8 mouse cellular contexts compared by ENCODE assay signal in the genomic region with DNA sequence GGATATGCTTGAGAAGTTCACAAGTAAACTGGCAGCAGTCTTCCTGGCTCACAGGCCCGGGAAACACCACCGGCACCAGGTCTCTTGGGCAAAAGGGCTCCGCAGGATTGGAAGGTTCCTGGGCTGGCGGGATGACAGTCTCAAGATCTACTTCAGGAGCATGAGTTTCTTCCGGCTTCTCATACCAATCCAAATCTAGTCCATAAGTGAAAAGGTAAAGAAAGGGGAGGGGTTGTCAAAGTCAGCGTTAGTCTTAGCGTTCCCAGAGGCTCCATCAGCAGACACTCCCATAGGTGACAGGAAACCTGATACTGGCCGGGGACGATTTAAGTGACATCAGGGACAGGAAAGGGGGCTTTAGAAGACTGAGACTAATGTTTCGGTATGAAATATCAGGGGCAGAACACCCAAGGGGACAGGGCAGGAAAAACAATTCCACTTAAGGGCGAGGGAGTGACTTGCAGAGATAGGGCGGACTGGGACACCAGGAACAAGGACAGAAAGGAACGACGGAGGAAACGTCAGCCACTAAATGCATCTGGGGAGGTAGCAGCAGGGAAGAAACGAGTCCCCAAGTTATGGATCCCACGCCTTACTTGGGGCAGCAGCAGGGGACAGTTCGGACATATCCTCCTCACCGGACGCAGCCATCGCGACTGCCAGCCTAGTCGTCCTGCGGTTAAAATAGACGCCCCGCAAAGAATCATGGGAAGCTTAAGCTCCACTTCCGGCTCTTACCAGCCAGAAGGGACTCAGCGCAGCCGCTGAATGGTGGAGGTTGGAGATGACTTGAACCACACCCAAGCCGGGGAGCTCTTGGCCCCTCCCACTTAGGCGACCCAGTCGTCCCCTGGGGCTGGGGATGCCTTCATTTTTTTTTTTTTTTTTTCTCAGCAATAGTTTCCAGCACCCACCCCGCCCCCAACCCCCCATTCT. TPM values are rescaled to one million over a fixed set of nuclear protein-coding genes. Genes with fewer than 3 reads are reported as not detected.
DNase-seq lines count a peak whose midpoint lies in the region; ATAC-seq and TF ChIP-seq lines count a peak whose summit lies in the region.

A gene (minus strand): TSS at position 707 of the 936 bp plus-strand sequence.

- DNase-seq in ES-E14 (ENCODE audit: low read depth, low spot score) = peak; percentile 86
- peak; percentile 76 for DNase-seq in cerebellum, adult 11 months
- peak; percentile 97 for DNase-seq in forebrain, embryonic 14.5 days (ENCODE audit: low spot score)
- DNase-seq in heart, postnatal 14 days = peak; percentile 84 to 90
- DNase-seq in layer of hippocampus, adult 18-20 months (ENCODE audit: low spot score in 2 of 2) = peak; percentile 78 to 92
- DNase-seq in lung, adult 2 months = peak; percentile 80
- DNase-seq in thymus, postnatal 0 days (ENCODE audit: low spot score) = peak; percentile 95

- peak within 1 kb of the TSS; percentile 98 for H3K9ac ChIP-seq in ES-E14 (ENCODE audit: insufficient read depth, low read depth, low read length, poor library complexity, severe bottlenecking)
- H3K9ac ChIP-seq in forebrain, embryonic 14.5 days (ENCODE audit: low read length) = peak within 1 kb of the TSS; percentile 67

- peak within 1 kb of the TSS; percentile 86 to 96 for H3K4me3 ChIP-seq in ES-E14 (ENCODE audit: insufficient read depth in 1 of 2, low read depth in 1 of 2, low read length in 2 of 2, poor library complexity in 1 of 2, severe bottlenecking in 1 of 2)
- peak within 1 kb of the TSS; percentile 61 for H3K4me3 ChIP-seq in forebrain, embryonic 14.5 days (ENCODE audit: low read depth, low read length)
- H3K4me3 ChIP-seq in lung, adult 2 months (replicated peaks; ENCODE audit: extremely low read depth, low read depth, low read length) = peak within 1 kb of the TSS; percentile 77

- TF ChIP-seq POLR2A in lung, adult 2 months (IDR thresholded peaks at IDR 0.05; ENCODE audit: borderline replicate concordance, extremely low read depth, low read depth, low read length) = peak; percentile 99

- no peak within 1 kb of the TSS for H3K27ac ChIP-seq in ES-E14 (ENCODE audit: insufficient read depth, low read depth, low read length, poor library complexity, severe bottlenecking)
- no peak within 1 kb of the TSS for H3K27ac ChIP-seq in forebrain, embryonic 14.5 days (ENCODE audit: low read depth, low read length)

- H3K4me1 ChIP-seq in ES-E14 (ENCODE audit: control insufficient read depth in 2 of 2, insufficient read depth in 2 of 2, low read length in 2 of 2, poor library complexity in 1 of 2) = peaks cover 0 to 10% of the 10 kb centered on the region in 2 experiments; a peak in 1 of 4 replicates
- H3K4me1 ChIP-seq in forebrain, embryonic 14.5 days (ENCODE audit: control insufficient read depth, insufficient read depth, low read length) = peaks cover 6% of the 10 kb centered on the region; the same call in 1 of the 2 replicates
- H3K4me1 ChIP-seq in lung, adult 2 months (ENCODE audit: control insufficient read depth, insufficient read depth, low read length) = peaks cover 4% of the 10 kb centered on the region

- peak; percentile 95 for ATAC-seq in forebrain, embryonic 14.5 days
- peak; percentile 98 for ATAC-seq in neutrophil, adult 5-6 weeks (ENCODE audit: extremely low read depth, insufficient number of reproducible peaks, low FRiP score, poor library complexity, severe bottlenecking)

- no peaks in the 10 kb centered on the region for H3K9me3 ChIP-seq in ES-E14 (ENCODE audit: control insufficient read depth, insufficient read depth, low read depth, low read length)
- no peaks in the 10 kb centered on the region for H3K9me3 ChIP-seq in forebrain, embryonic 14.5 days (replicated peaks; ENCODE audit: control insufficient read depth, low read length)

- no peaks in the 10 kb centered on the region for H3K36me3 ChIP-seq in ES-E14 (ENCODE audit: control insufficient read depth, insufficient read depth, low read length, poor library complexity, severe bottlenecking)
- H3K36me3 ChIP-seq in forebrain, embryonic 14.5 days (ENCODE audit: control insufficient read depth, insufficient read depth, low read length) = peaks cover 12% of the 10 kb centered on the region

- intact Hi-C loops in heart, postnatal 14 days (cut with DNase I) = no loop called here

- TF ChIP-seq CTCF in lung, adult 2 months (IDR thresholded peaks at IDR 0.05; ENCODE audit: insufficient read depth, low read length) = no peak

- WGBS in forebrain, embryonic 14.5 days = 9% methylated on average over 33 of the region's 33 CpGs
- 1% methylated on average over 33 of the region's 33 CpGs for WGBS in lung, adult 2 months

- H3K4me2 ChIP-seq in forebrain, embryonic 14.5 days (ENCODE audit: low read length) = peak within 1 kb of the TSS; percentile 96

- in situ Hi-C loops in ES-E14 (cut with MboI; ENCODE audit: low sequenced_read_pairs in 2 of 2, unreplicated experiment in 2 of 2) = no loop called here

- H3K27me3 ChIP-seq in forebrain, embryonic 14.5 days (replicated peaks; ENCODE audit: control insufficient read depth, insufficient read depth, low read length) = no peaks in the 10 kb centered on the region

TF ChIP-seq in ES-E14, 5 proteins besides CTCF, POLR2A, EP300 and RAD21:
- no peak for TF ChIP-seq MAFK (IDR thresholded peaks at IDR 0.05; ENCODE audit: insufficient read depth, low read depth, low read length)
- TF ChIP-seq HCFC1 (IDR thresholded peaks at IDR 0.05; ENCODE audit: borderline replicate concordance, insufficient read depth, low read length) = peak; percentile 42; the same call in 1 of the 2 replicates
- TF ChIP-seq ZNF384 (IDR thresholded peaks at IDR 0.05; ENCODE audit: low read depth, low read length) = peak; percentile 40; the same call in 1 of the 2 replicates
- TF ChIP-seq ZC3H11A (IDR thresholded peaks at IDR 0.05; ENCODE audit: borderline replicate concordance, low read depth, low read length) = no peak
- TF ChIP-seq CHD2 (IDR thresholded peaks at IDR 0.05; ENCODE audit: low read depth, low read length) = no peak
TF ChIP-seq in ES-E14: peak in this region for 2.

RNA-seq across cellular contexts. Expression of the gene that starts here (rescaled TPM):
- total RNA-seq in ES-E14 (2012; rRNA removed) = 7.1 and 8.2 TPM in 2 replicates
- 29.5 and 31.6 TPM in 2 replicates for polyA plus RNA-seq in forebrain, embryonic 14.5 days (2014; fragmentation: Nextera tagmentation; extraction: Ambion mirVana)
- total RNA-seq in heart, postnatal 14 days (2021) = 10 to 100 TPM; 22.2 to 27.6 TPM
- 10 to 100 TPM; 10.5 to 11.2 TPM for total RNA-seq in layer of hippocampus, adult 18-20 months (2021)
- 13.1 and 13.8 TPM in 2 replicates for polyA plus RNA-seq in lung, adult 2 months (2012; rRNA removed)
- 7.1 and 10.6 TPM in 2 replicates for total RNA-seq in neutrophil, adult 5-6 weeks (2017)
- 61.6 and 62.3 TPM in 2 replicates for polyA plus RNA-seq in thymus, postnatal 0 days (2015; fragmentation: Nextera tagmentation; extraction: Ambion mirVana)
